Mouse (Mus musculus) heart, embryonic 14.5 days (tissue): ENCODE data around the gene Rnaseh2c. TPM values are rescaled to one million over a fixed set of nuclear protein-coding genes. Genes with fewer than 3 reads are reported as not detected.

Source experiments
- ATAC-seq: fragments of 200-750 bp; cut with Nextera tagmentation; 2 replicates; pipeline ENCODE4 v1.8.0; 2017; ENCODE audit warnings: low read depth, moderate TSS enrichment; ENCODE audit not compliant: insufficient number of reproducible peaks, insufficient read depth, low FRiP score
- H3K27ac ChIP-seq, 2 experiments: fragments of 200-500 bp in 1 of 2; fragments of 300-500 bp in 1 of 2; sonication (generic) in 1 of 2; replicated peaks in 1 of 2; 2 replicates each; pipeline ENCODE4 v1.5.1; 2012 to 2014; ENCODE audit warnings: low read depth in 2 of 2, low read length in 2 of 2, control low read depth in 1 of 2, mild to moderate bottlenecking in 1 of 2, mixed read lengths in 1 of 2; ENCODE audit not compliant: control insufficient read depth in 1 of 2, insufficient read depth in 1 of 2
- H3K27me3 ChIP-seq: fragments of 300-500 bp; sonication (generic); 2 replicates; pipeline ENCODE4 v1.6.1; 2014; ENCODE audit warnings: mild to moderate bottlenecking, low read length, control low read depth; ENCODE audit not compliant: control insufficient read depth, insufficient read depth
- H3K36me3 ChIP-seq: fragments of 300-500 bp; sonication (generic); 2 replicates; pipeline ENCODE4 v1.6.1; 2014; ENCODE audit warnings: mild to moderate bottlenecking, control low read depth, low read length, mixed read lengths; ENCODE audit not compliant: control insufficient read depth, insufficient read depth
- H3K4me1 ChIP-seq, 2 experiments: fragments of 200-500 bp in 1 of 2; fragments of 300-500 bp in 1 of 2; sonication (generic) in 1 of 2; 2 replicates each; pipeline ENCODE4 v1.6.1; 2012 to 2014; ENCODE audit warnings: low read length in 2 of 2, control low read depth in 1 of 2, mixed read lengths in 1 of 2; ENCODE audit not compliant: control insufficient read depth in 2 of 2, insufficient read depth in 2 of 2
- H3K4me2 ChIP-seq: fragments of 300-500 bp; sonication (generic); 2 replicates; pipeline ENCODE4 v1.6.1; 2014; ENCODE audit warnings: mild to moderate bottlenecking, low read length
- H3K4me3 ChIP-seq, 2 experiments: fragments of 200-500 bp in 1 of 2; fragments of 300-500 bp in 1 of 2; sonication (generic) in 1 of 2; 2 replicates each; pipeline ENCODE4 v1.5.1; 2012 to 2014; ENCODE audit warnings: low read length in 2 of 2, mild to moderate bottlenecking in 2 of 2, control low read depth in 1 of 2, low read depth in 1 of 2, moderate library complexity in 1 of 2; ENCODE audit not compliant: control insufficient read depth in 1 of 2, insufficient read depth in 1 of 2
- H3K9ac ChIP-seq: fragments of 300-500 bp; sonication (generic); 2 replicates; pipeline ENCODE4 v1.6.1; 2014; ENCODE audit warnings: mild to moderate bottlenecking, low read length
- H3K9me3 ChIP-seq: fragments of 300-500 bp; sonication (generic); 2 replicates; pipeline ENCODE4 v1.6.1; 2016; ENCODE audit warnings: low read length, control low read depth; ENCODE audit not compliant: control insufficient read depth
- WGBS: fragments of 180-500 bp; shearing (Covaris S2); extraction: QIAGEN DNeasy Blood & Tissue Kit; methylation state at CpG from one replicate; pipeline ENCODE4 v1.1.7; 2014; 5-methylcytosine and 5-hydroxymethylcytosine counted together
- polyA plus RNA-seq: library from polyadenylated mRNA; unstranded; fragments of >200 nt; fragmentation: Nextera tagmentation; extraction: Ambion mirVana; gene quantifications from 2 replicates; pipeline ENCODE4 v1.2.1, GENCODE M21; 2014

Rnaseh2c gene
- 68.8 and 78.5 TPM in 2 replicates for polyA plus RNA-seq

GRCm38 (mm10) chr19:5601752-5602541 is at the start of gene Rnaseh2c:
Gene Rnaseh2c (plus strand): TSS chr19:5601873.
- peak within 1 kb of the TSS; percentile 91 for H3K9ac ChIP-seq
- ATAC-seq, result peak; percentile 73; the same call in 1 of the 2 replicates
- peaks cover 10 to 11% of the 10 kb centered on the region in 2 experiments for H3K4me1 ChIP-seq
- under 1% methylated on average over 64 of the region's 64 CpGs for WGBS
- H3K4me3 ChIP-seq, result peak within 1 kb of the TSS; percentile 85
- H3K36me3 ChIP-seq, result peaks cover 43% of the 10 kb centered on the region
- H3K27ac ChIP-seq, result peak within 1 kb of the TSS; percentile 58 to 76; a peak in 3 of 4 replicates
- H3K4me2 ChIP-seq, result peak within 1 kb of the TSS; percentile 76
- H3K9me3 ChIP-seq, result no peaks in the 10 kb centered on the region
- H3K27me3 ChIP-seq, result no peaks in the 10 kb centered on the region

- Histone ChIP-seq H3K4me3 (no peak overlapping the region), H3K27ac (no peak overlapping the region), H3K4me2 (no peak overlapping the region), H3K4me1 (no peaks in the 10 kb centered on the region), H3K27me3 (peaks cover 32% of the 10 kb centered on the region), H3K9ac (no peak overlapping the region), H3K36me3 (no peaks in the 10 kb centered on the region), H3K9me3 (no peaks in the 10 kb centered on the region)
- WGBS, result 59% methylated on average over 8 of the region's 8 CpGs
- no peak for ATAC-seq
Observed at GRCm38 (mm10) chr19:5553802-5554201, 47.9 kb upstream of the Rnaseh2c start.

GRCm38 (mm10) chr19:5554212-5554611 is 47.5 kb upstream of the Rnaseh2c start:
- Histone ChIP-seq H3K4me2 (no peak overlapping the region), H3K4me1 (no peaks in the 10 kb centered on the region), H3K27me3 (peaks cover 36% of the 10 kb centered on the region), H3K9ac (no peak overlapping the region), H3K27ac (no peak overlapping the region), H3K36me3 (no peaks in the 10 kb centered on the region), H3K9me3 (no peaks in the 10 kb centered on the region), H3K4me3 (no peak overlapping the region)
- 82% methylated on average over 14 of the region's 14 CpGs for WGBS
- no peak for ATAC-seq

- H3K4me3 ChIP-seq, result no peak overlapping the region
- ATAC-seq, result no peak
- H3K9me3 ChIP-seq, result no peaks in the 10 kb centered on the region
- H3K4me2 ChIP-seq, result no peak overlapping the region
- H3K9ac ChIP-seq, result no peak overlapping the region
- peaks cover 71% of the 10 kb centered on the region for H3K27me3 ChIP-seq
- no peaks in the 10 kb centered on the region for H3K36me3 ChIP-seq
- 46% methylated on average over 7 of the region's 7 CpGs for WGBS
- peaks cover 6 to 16% of the 10 kb centered on the region in 2 experiments for H3K4me1 ChIP-seq
- no peak overlapping the region for H3K27ac ChIP-seq
Observed at GRCm38 (mm10) chr19:5558169-5558568, 43.5 kb upstream of the Rnaseh2c start.

DNA sequence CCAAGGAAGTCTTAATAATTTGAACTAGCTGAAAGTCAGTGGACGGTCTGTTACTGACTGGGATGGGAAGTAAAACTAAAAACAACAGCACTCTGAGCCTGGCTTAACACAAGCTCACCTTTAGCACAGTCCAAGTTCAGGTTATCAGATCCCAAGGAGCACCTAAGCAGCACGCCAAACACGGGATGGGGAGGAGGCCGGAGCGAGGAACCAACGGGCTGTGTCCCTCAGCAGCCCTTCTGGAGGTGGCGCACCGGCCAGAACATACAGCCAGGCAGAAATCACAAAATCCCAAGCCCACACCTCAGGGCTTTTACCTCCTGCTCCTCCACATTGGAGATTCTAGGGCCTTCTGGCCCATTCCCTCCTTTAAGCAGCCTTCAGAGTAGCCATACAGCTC is 42.9 kb upstream of the Rnaseh2c start:
- no peak overlapping the region for H3K4me3 ChIP-seq

DNA sequence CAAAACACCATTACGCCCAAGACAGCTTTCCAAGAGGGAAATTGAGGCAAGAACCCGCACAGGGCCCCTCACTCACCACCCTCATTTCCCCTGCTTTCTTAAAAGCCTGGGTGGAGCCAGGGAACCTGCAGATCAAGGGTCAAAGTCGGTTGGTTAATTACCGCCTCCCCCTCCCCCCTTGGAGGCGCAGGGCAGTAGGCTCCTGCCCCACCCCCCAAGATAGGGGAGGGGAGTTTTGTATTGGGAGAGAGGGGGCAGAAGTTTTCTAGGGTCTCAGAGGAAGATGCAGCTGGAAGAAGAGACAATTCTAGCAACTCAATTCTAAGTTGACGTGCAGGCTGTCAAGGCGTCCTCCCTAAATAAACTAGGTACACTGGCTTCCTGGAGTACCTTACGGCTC is 42.4 kb upstream of the Rnaseh2c start:
- Histone ChIP-seq H3K9me3 (no peaks in the 10 kb centered on the region), H3K27me3 (peaks cover 81% of the 10 kb centered on the region), H3K9ac (no peak overlapping the region), H3K4me3 (peak overlapping the region in 1 of 2 experiments; percentile 49; a peak in 1 of 4 replicates), H3K36me3 (no peaks in the 10 kb centered on the region), H3K27ac (no peak overlapping the region), H3K4me2 (peak overlapping the region; percentile 75), H3K4me1 (peaks cover 6 to 16% of the 10 kb centered on the region in 2 experiments)
- 20% methylated on average over 8 of the region's 8 CpGs for WGBS
- no peak for ATAC-seq

More for the DNA sequence above, 42.9 kb upstream of the Rnaseh2c start:
- Histone ChIP-seq H3K4me1 (peaks cover 6 to 16% of the 10 kb centered on the region in 2 experiments), H3K36me3 (no peaks in the 10 kb centered on the region), H3K27me3 (peaks cover 77% of the 10 kb centered on the region), H3K9me3 (no peaks in the 10 kb centered on the region), H3K4me2 (no peak overlapping the region), H3K9ac (no peak overlapping the region), H3K27ac (no peak overlapping the region)
- ATAC-seq, result no peak
- 67% methylated on average over 8 of the region's 8 CpGs for WGBS

- H3K9me3 ChIP-seq, result no peaks in the 10 kb centered on the region
- under 1% methylated on average over 69 of the region's 69 CpGs for WGBS
- peak overlapping the region; percentile 21 for H3K9ac ChIP-seq
- H3K36me3 ChIP-seq, result no peaks in the 10 kb centered on the region
- H3K4me3 ChIP-seq, result peak overlapping the region; percentile 32 to 49
- H3K4me1 ChIP-seq, result peaks cover 6 to 16% of the 10 kb centered on the region in 2 experiments
- H3K27me3 ChIP-seq, result peaks cover 88% of the 10 kb centered on the region
- H3K27ac ChIP-seq, result no peak overlapping the region
- ATAC-seq, result no peak
- peak overlapping the region; percentile 75 for H3K4me2 ChIP-seq
Observed at GRCm38 (mm10) chr19:5559631-5560456, 41.8 kb upstream of the Rnaseh2c start.
